ENCODE assay signal across 8 mouse cellular contexts in the genomic region with DNA sequence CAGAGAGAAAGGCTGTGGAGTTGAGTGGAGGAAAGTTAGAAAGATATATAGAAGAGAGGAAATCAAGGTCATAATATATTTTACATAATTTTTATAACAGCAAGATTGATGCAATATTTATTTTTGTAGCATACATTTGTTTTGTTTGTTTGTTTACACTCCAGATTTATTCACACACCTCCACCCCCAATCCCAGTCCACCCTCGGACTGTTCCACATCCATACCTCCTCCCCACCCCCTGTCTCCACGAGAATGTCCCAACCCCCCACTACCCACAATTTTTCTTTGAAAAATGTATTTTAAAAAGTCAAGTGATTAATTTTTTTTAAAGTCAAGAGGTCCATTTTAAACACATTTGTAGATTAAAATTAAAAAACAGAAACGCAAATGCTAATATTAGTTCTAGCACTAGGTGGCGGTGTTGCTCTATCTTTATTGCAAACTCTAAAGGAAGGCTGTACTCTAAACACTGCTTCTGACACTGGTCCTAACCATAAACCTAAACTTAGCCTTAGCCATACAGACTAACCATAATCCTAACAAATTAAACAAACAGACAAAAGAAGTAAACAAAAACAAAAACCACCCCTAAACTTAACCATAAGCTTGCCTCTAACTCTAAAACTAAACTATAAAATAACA.
DNase-seq lines count a peak whose midpoint lies in the region; ATAC-seq and TF ChIP-seq lines count a peak whose summit lies in the region.
"Had no signal": no experiment of that assay in that cellular context is flagged by ENCODE, and none has a peak within 500 bp of the region (broad histone marks: within the 10 kb centered on the region; RNA-seq: fewer than 3 reads in every experiment).

No protein-coding gene starts in this region.

- H3K4me2 ChIP-seq in hindbrain, postnatal 0 days (ENCODE audit: low read depth, low read length), result no peak overlapping the region
- H3K4me2 ChIP-seq in lung, postnatal 0 days (replicated peaks; ENCODE audit: low read depth, low read length), result no peak overlapping the region
- H3K4me2 ChIP-seq: embryonic facial prominence, embryonic 12.5 days had no signal

- no peaks in the 10 kb centered on the region for H3K79me2 ChIP-seq in MEL (ENCODE audit: control insufficient read depth, insufficient read depth, low read length, poor library complexity)

- peak; percentile 8 to 83 (median 43); a peak in 4 of 6 replicates for TF ChIP-seq CTCF in MEL (IDR thresholded peaks at IDR 0.05 in 2 of 3, conservative IDR thresholded peaks at IDR 0.05 in 1 of 3; ENCODE audit: control insufficient read depth in 1 of 3, insufficient read depth in 1 of 3, low read depth in 2 of 3, low read length in 3 of 3, poor library complexity in 1 of 3, severe bottlenecking in 1 of 3)
- TF ChIP-seq CTCF in hindbrain, postnatal 0 days (IDR thresholded peaks at IDR 0.05; ENCODE audit: low read depth), result peak; percentile 74
- peak; percentile 74 for TF ChIP-seq CTCF in lung, postnatal 0 days (IDR thresholded peaks at IDR 0.05)
- TF ChIP-seq CTCF in small intestine, adult 2 months (IDR thresholded peaks at IDR 0.05; ENCODE audit: extremely low read depth, insufficient read length, insufficient replicate concordance, low read depth, low read length), result peak; percentile 24; the same call in 1 of the 2 replicates

- no peaks in the 10 kb centered on the region; a peak in 1 of 4 replicates for H3K27me3 ChIP-seq in MEL (ENCODE audit: control insufficient read depth in 1 of 2, insufficient read depth in 2 of 2, low read length in 2 of 2)
- no peaks in the 10 kb centered on the region for H3K27me3 ChIP-seq in hindbrain, postnatal 0 days (ENCODE audit: insufficient read depth, low read length)
- H3K27me3 ChIP-seq in lung, postnatal 0 days (replicated peaks; ENCODE audit: insufficient read depth, low read length), result no peaks in the 10 kb centered on the region
- no peaks in the 10 kb centered on the region for H3K27me3 ChIP-seq in small intestine, adult 2 months (ENCODE audit: control insufficient read depth, insufficient read depth, low read length)
- H3K27me3 ChIP-seq: embryonic facial prominence, embryonic 12.5 days had no signal

- no peak for TF ChIP-seq EP300 in MEL (IDR thresholded peaks at IDR 0.05; ENCODE audit: low read depth in 1 of 2, low read length in 2 of 2)
- no peak for TF ChIP-seq EP300 in lung, postnatal 0 days (IDR thresholded peaks at IDR 0.05)

- peak; percentile 94 for TF ChIP-seq RAD21 in MEL (IDR thresholded peaks at IDR 0.05; ENCODE audit: low read depth, low read length)

- H3K9me3 ChIP-seq in MEL (replicated peaks; ENCODE audit: insufficient read depth, low read length), result no peaks in the 10 kb centered on the region
- no peaks in the 10 kb centered on the region for H3K9me3 ChIP-seq in hindbrain, postnatal 0 days (ENCODE audit: low read length)
- H3K9me3 ChIP-seq in lung, postnatal 0 days (ENCODE audit: low read length), result no peaks in the 10 kb centered on the region
- H3K9me3 ChIP-seq: embryonic facial prominence, embryonic 12.5 days had no signal

- no peak for TF ChIP-seq POLR2A in MEL (IDR thresholded peaks at IDR 0.05; ENCODE audit: control insufficient read depth in 1 of 2, insufficient read depth in 1 of 2, low read depth in 1 of 2, low read length in 2 of 2, poor library complexity in 1 of 2)
- no peak for TF ChIP-seq POLR2A in small intestine, adult 2 months (IDR thresholded peaks at IDR 0.05; ENCODE audit: low read depth, low read length)

- H3K4me1 ChIP-seq in MEL (ENCODE audit: control insufficient read depth in 1 of 2, insufficient read depth in 2 of 2, low read length in 2 of 2), result no peaks in the 10 kb centered on the region
- no peaks in the 10 kb centered on the region for H3K4me1 ChIP-seq in hindbrain, postnatal 0 days (ENCODE audit: insufficient read depth, low read length)
- H3K4me1 ChIP-seq in lung, postnatal 0 days (ENCODE audit: insufficient read depth, low read depth, low read length), result no peaks in the 10 kb centered on the region
- no peaks in the 10 kb centered on the region for H3K4me1 ChIP-seq in small intestine, adult 2 months (ENCODE audit: control insufficient read depth, insufficient read depth, insufficient read length, low read length)
- H3K4me1 ChIP-seq: embryonic facial prominence, embryonic 12.5 days had no signal

- H3K36me3 ChIP-seq in MEL (ENCODE audit: control insufficient read depth in 1 of 2, insufficient read depth in 2 of 2, low read length in 2 of 2), result no peaks in the 10 kb centered on the region
- H3K36me3 ChIP-seq in hindbrain, postnatal 0 days (ENCODE audit: insufficient read depth, low read length), result no peaks in the 10 kb centered on the region
- H3K36me3 ChIP-seq in lung, postnatal 0 days (ENCODE audit: insufficient read depth, low read length), result no peaks in the 10 kb centered on the region
- no peaks in the 10 kb centered on the region for H3K36me3 ChIP-seq in small intestine, adult 2 months (ENCODE audit: control insufficient read depth, insufficient read depth, low read length)
- H3K36me3 ChIP-seq: embryonic facial prominence, embryonic 12.5 days had no signal

- no peak overlapping the region for H3K27ac ChIP-seq in MEL (ENCODE audit: control insufficient read depth, low read depth, low read length)
- H3K27ac ChIP-seq in hindbrain, postnatal 0 days, result no peak overlapping the region
- no peak overlapping the region for H3K27ac ChIP-seq in lung, postnatal 0 days (ENCODE audit: low read length)
- H3K27ac ChIP-seq in small intestine, adult 2 months (ENCODE audit: insufficient read depth, low read depth, low read length), result no peak overlapping the region
- H3K27ac ChIP-seq: embryonic facial prominence, embryonic 12.5 days had no signal

- H3K9ac ChIP-seq in MEL (ENCODE audit: control insufficient read depth, low read depth, low read length, poor library complexity, severe bottlenecking), result no peak overlapping the region
- no peak overlapping the region for H3K9ac ChIP-seq in hindbrain, postnatal 0 days (replicated peaks; ENCODE audit: low read length)
- H3K9ac ChIP-seq in lung, postnatal 0 days (replicated peaks; ENCODE audit: low read depth), result no peak overlapping the region
- H3K9ac ChIP-seq: embryonic facial prominence, embryonic 12.5 days had no signal

- ATAC-seq in hindbrain, postnatal 0 days, result peak; percentile 69; the same call in 1 of the 2 replicates
- no peak for ATAC-seq in lung, postnatal 0 days

- WGBS in hindbrain, postnatal 0 days, result 27% methylated on average over 4 of the region's 4 CpGs
- 20% methylated on average over 4 of the region's 4 CpGs for WGBS in lung, postnatal 0 days
- WGBS in small intestine, adult 2 months, result 22% methylated on average over 4 of the region's 4 CpGs

- no peak overlapping the region for H3K4me3 ChIP-seq in MEL (ENCODE audit: control insufficient read depth in 1 of 2, insufficient read depth in 1 of 2, low read depth in 2 of 2, low read length in 2 of 2)
- H3K4me3 ChIP-seq in hindbrain, postnatal 0 days (ENCODE audit: low read length), result no peak overlapping the region
- no peak overlapping the region for H3K4me3 ChIP-seq in lung, postnatal 0 days (ENCODE audit: low read depth, low read length)
- no peak overlapping the region for H3K4me3 ChIP-seq in small intestine, adult 2 months (ENCODE audit: low read depth, low read length)
- H3K4me3 ChIP-seq: embryonic facial prominence, embryonic 12.5 days had no signal

- DNase-seq in kidney, adult 9 months, result peak; percentile 50
- DNase-seq in kidney, adult 11 months, result no peak
- peak; percentile 55 for DNase-seq in MEL (ENCODE audit: low read depth, low spot score)
- peak; percentile 25 for DNase-seq in c-Kit-positive CD71-positive TER-119-positive erythroid progenitor cells, embryonic 14.5 days (ENCODE audit: low spot score)
- DNase-seq in hindbrain, postnatal 0 days (ENCODE audit: low spot score), result peak; percentile 78
- DNase-seq in lung, postnatal 0 days (ENCODE audit: low spot score), result peak; percentile 64

TF ChIP-seq in MEL, 35 proteins besides CTCF, POLR2A, EP300 and RAD21:
- TF ChIP-seq ZC3H11A (IDR thresholded peaks at IDR 0.05; ENCODE audit: low read depth, low read length) (peak; percentile 78), MYC (IDR thresholded peaks at IDR 0.05; ENCODE audit: low read depth, low read length) (no peak), SMC3 (IDR thresholded peaks at IDR 0.05; ENCODE audit: low read depth, low read length) (peak; percentile 85), ZMIZ1 (IDR thresholded peaks at IDR 0.05; ENCODE audit: low read depth, low read length) (no peak)

Comparison
In these comparisons a context has a peak if more than half of its experiments do, and no peak if none do; other contexts are left out.
1. CTCF ChIP-seq: peak in every context shown above with its lines; median percentile 74 in hindbrain, postnatal 0 days; 74 in lung, postnatal 0 days; 43 in MEL; 24 in small intestine, adult 2 months.